Mouse (Mus musculus): ENCODE results near the gene Htra3. TPM values are rescaled to one million over a fixed set of nuclear protein-coding genes. Genes with fewer than 3 reads are reported as not detected.

Gene Htra3
- polyA plus RNA-seq, 1 experiment from 2014 or later: 4.7 TPM

GRCm38 (mm10) chr5:35610381-35610780 lies 69.2 kb downstream of the Htra3 start:
- H3K4me3 ChIP-seq (ENCODE audit: low read depth, low read length): no peak overlapping the region

GRCm38 (mm10) chr5:35609971-35610370 lies 69.6 kb downstream of the Htra3 start:
- ATAC-seq (ENCODE audit: low FRiP score) (peak; percentile 17; the same call in 1 of the 2 replicates), DNase-seq (ENCODE audit: low spot score) (no peak)
- H3K27ac ChIP-seq (ENCODE audit: low read depth, low read length): peak overlapping the region; percentile 39; the same call in 1 of the 2 replicates
- H3K36me3 ChIP-seq (ENCODE audit: control insufficient read depth, insufficient read depth, low read length): no peaks in the 10 kb centered on the region
- H3K27me3 ChIP-seq (ENCODE audit: control insufficient read depth, insufficient read depth, low read length): no peaks in the 10 kb centered on the region
- no peaks in the 10 kb centered on the region for H3K9me3 ChIP-seq (ENCODE audit: control insufficient read depth, low read length)
- no peak overlapping the region for H3K4me2 ChIP-seq (replicated peaks; ENCODE audit: low read depth, low read length)
- WGBS: 61% methylated on average over 2 of the region's 2 CpGs
- H3K9ac ChIP-seq (ENCODE audit: low read depth, low read length): no peak overlapping the region
- H3K4me3 ChIP-seq (ENCODE audit: low read depth, low read length): no peak overlapping the region
- H3K4me1 ChIP-seq (replicated peaks; ENCODE audit: control insufficient read depth, insufficient read depth, low read length): peaks cover 12% of the 10 kb centered on the region; the same call in 1 of the 2 replicates

More at GRCm38 (mm10) chr5:35610381-35610780, 69.2 kb downstream of the Htra3 start:
- Histone ChIP-seq H3K27me3 (ENCODE audit: control insufficient read depth, insufficient read depth, low read length) (no peaks in the 10 kb centered on the region), H3K4me2 (replicated peaks; ENCODE audit: low read depth, low read length) (no peak overlapping the region), H3K36me3 (ENCODE audit: control insufficient read depth, insufficient read depth, low read length) (no peaks in the 10 kb centered on the region), H3K27ac (ENCODE audit: low read depth, low read length) (no peak overlapping the region), H3K9me3 (ENCODE audit: control insufficient read depth, low read length) (no peaks in the 10 kb centered on the region), H3K4me1 (replicated peaks; ENCODE audit: control insufficient read depth, insufficient read depth, low read length) (peaks cover 12% of the 10 kb centered on the region; the same call in 1 of the 2 replicates), H3K9ac (ENCODE audit: low read depth, low read length) (no peak overlapping the region)
- 93% methylated on average over 7 of the region's 7 CpGs for WGBS
- DNase-seq (ENCODE audit: low spot score) (no peak), ATAC-seq (ENCODE audit: low FRiP score) (no peak)

DNA sequence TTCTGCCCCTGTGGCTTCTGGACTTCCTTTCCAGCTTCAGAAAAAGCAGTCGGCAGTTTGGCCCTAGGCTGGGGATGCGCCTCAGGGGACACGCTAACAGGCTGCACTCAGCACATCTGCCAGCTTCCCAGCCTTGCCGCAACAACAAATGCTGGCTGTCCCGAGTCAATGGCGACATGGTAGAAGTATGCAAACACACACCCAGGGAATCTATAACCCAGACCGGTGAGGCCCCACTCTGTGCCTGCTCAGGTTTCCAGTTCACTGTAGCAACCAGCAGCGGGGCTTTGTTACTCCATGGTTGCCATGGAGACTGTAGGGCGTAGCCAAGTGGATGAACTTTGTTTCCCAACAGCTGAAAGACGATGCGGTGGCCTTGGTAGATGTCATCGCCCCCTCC lies 70.2 kb downstream of the Htra3 start:
- peak overlapping the region; percentile 39; the same call in 1 of the 2 replicates for H3K27ac ChIP-seq (ENCODE audit: low read depth, low read length)

DNA sequence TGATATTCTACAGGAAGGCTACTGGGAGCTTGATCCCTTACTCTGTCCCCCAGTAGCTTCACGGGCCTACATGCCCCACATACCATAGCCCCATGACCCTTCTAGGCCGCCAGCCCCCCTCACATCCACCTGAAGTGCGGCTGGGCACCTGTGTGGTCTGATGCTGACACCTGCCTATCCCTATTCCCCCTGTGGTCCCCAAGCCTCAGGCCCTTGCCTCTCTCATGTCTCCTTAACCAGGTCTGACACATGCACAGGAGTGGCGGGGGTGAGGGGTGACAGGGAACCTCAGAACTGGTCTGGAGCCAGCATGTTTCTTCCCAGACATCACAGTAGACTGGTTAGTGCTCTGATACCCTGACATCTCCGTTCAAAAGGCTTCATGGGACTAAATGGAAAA lies 71.0 kb downstream of the Htra3 start:
- 0 out of 2 replicates have a peak overlapping the region, but pooled peaks have one; percentile 25 for H3K27ac ChIP-seq (ENCODE audit: low read depth, low read length)
- WGBS: 78% methylated on average over 5 of the region's 5 CpGs
- peaks cover 12% of the 10 kb centered on the region; the same call in 1 of the 2 replicates for H3K4me1 ChIP-seq (replicated peaks; ENCODE audit: control insufficient read depth, insufficient read depth, low read length)
- H3K9me3 ChIP-seq (ENCODE audit: control insufficient read depth, low read length): no peaks in the 10 kb centered on the region
- no peaks in the 10 kb centered on the region for H3K36me3 ChIP-seq (ENCODE audit: control insufficient read depth, insufficient read depth, low read length)
- ATAC-seq (ENCODE audit: low FRiP score) (no peak), DNase-seq (ENCODE audit: low spot score) (no peak)
- no peak overlapping the region for H3K4me3 ChIP-seq (ENCODE audit: low read depth, low read length)
- no peaks in the 10 kb centered on the region for H3K27me3 ChIP-seq (ENCODE audit: control insufficient read depth, insufficient read depth, low read length)
- no peak overlapping the region for H3K9ac ChIP-seq (ENCODE audit: low read depth, low read length)
- H3K4me2 ChIP-seq (replicated peaks; ENCODE audit: low read depth, low read length): no peak overlapping the region

More for the DNA sequence above, 70.2 kb downstream of the Htra3 start:
- no peaks in the 10 kb centered on the region for H3K9me3 ChIP-seq (ENCODE audit: control insufficient read depth, low read length)
- H3K36me3 ChIP-seq (ENCODE audit: control insufficient read depth, insufficient read depth, low read length): no peaks in the 10 kb centered on the region
- WGBS: 6% methylated on average over 12 of the region's 12 CpGs
- no peak overlapping the region for H3K9ac ChIP-seq (ENCODE audit: low read depth, low read length)
- ATAC-seq (ENCODE audit: low FRiP score) (peak; percentile 79), DNase-seq (ENCODE audit: low spot score) (peak; percentile 76)
- no peaks in the 10 kb centered on the region for H3K27me3 ChIP-seq (ENCODE audit: control insufficient read depth, insufficient read depth, low read length)
- peaks cover 12% of the 10 kb centered on the region; the same call in 1 of the 2 replicates for H3K4me1 ChIP-seq (replicated peaks; ENCODE audit: control insufficient read depth, insufficient read depth, low read length)
- no peak overlapping the region for H3K4me3 ChIP-seq (ENCODE audit: low read depth, low read length)
- no peak overlapping the region for H3K4me2 ChIP-seq (replicated peaks; ENCODE audit: low read depth, low read length)

DNA sequence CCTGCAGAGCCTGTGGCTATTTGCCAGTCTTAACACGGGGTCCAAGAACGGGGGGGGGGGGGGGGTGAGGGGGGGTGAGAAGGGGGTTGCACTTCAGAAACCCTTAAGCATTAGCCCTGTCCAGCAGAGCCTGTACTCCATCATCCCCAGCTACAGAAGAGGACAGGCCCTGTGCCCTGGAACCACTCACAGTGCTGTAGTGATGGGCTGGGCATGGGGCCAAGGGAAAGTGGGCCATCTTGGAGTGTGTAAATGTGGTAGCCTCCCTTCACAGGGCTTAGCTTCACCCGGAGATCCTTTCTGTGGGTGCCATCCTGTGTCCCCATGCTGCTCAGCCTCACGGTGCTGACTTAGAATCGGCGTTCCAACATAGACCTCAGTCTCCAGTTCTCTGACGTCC lies 71.8 kb downstream of the Htra3 start:
- H3K36me3 ChIP-seq (ENCODE audit: control insufficient read depth, insufficient read depth, low read length): no peaks in the 10 kb centered on the region
- H3K4me2 ChIP-seq (replicated peaks; ENCODE audit: low read depth, low read length): no peak overlapping the region
- no peak overlapping the region for H3K9ac ChIP-seq (ENCODE audit: low read depth, low read length)
- H3K27me3 ChIP-seq (ENCODE audit: control insufficient read depth, insufficient read depth, low read length): no peaks in the 10 kb centered on the region
- H3K27ac ChIP-seq (ENCODE audit: low read depth, low read length): no peak overlapping the region
- no peaks in the 10 kb centered on the region for H3K9me3 ChIP-seq (ENCODE audit: control insufficient read depth, low read length)
- DNase-seq (ENCODE audit: low spot score): no peak
- peaks cover 12% of the 10 kb centered on the region; the same call in 1 of the 2 replicates for H3K4me1 ChIP-seq (replicated peaks; ENCODE audit: control insufficient read depth, insufficient read depth, low read length)
- H3K4me3 ChIP-seq (ENCODE audit: low read depth, low read length): no peak overlapping the region
- 94% methylated on average over 6 of the region's 7 CpGs for WGBS
- ATAC-seq (ENCODE audit: low FRiP score): no peak

- H3K27me3 ChIP-seq (ENCODE audit: control insufficient read depth, insufficient read depth, low read length): no peaks in the 10 kb centered on the region
- no peak overlapping the region for H3K9ac ChIP-seq (ENCODE audit: low read depth, low read length)
- DNase-seq (ENCODE audit: low spot score) (no peak), ATAC-seq (ENCODE audit: low FRiP score) (no peak)
- peaks cover 12% of the 10 kb centered on the region; the same call in 1 of the 2 replicates for H3K4me1 ChIP-seq (replicated peaks; ENCODE audit: control insufficient read depth, insufficient read depth, low read length)
- no peak overlapping the region for H3K4me3 ChIP-seq (ENCODE audit: low read depth, low read length)
- H3K27ac ChIP-seq (ENCODE audit: low read depth, low read length): no peak overlapping the region
- H3K36me3 ChIP-seq (ENCODE audit: control insufficient read depth, insufficient read depth, low read length): no peaks in the 10 kb centered on the region
- WGBS: 85% methylated on average over 7 of the region's 7 CpGs
- H3K4me2 ChIP-seq (replicated peaks; ENCODE audit: low read depth, low read length): no peak overlapping the region
- no peaks in the 10 kb centered on the region for H3K9me3 ChIP-seq (ENCODE audit: control insufficient read depth, low read length)
Observed at GRCm38 (mm10) chr5:35606800-35607199, 72.8 kb downstream of the Htra3 start.

GRCm38 (mm10) chr5:35605355-35605754 lies 74.2 kb downstream of the Htra3 start:
- H3K9me3 ChIP-seq (ENCODE audit: control insufficient read depth, low read length): no peaks in the 10 kb centered on the region

More at GRCm38 (mm10) chr5:35605355-35605754, 74.2 kb downstream of the Htra3 start:
- Histone ChIP-seq H3K4me1 (replicated peaks; ENCODE audit: control insufficient read depth, insufficient read depth, low read length) (peaks cover 12% of the 10 kb centered on the region; the same call in 1 of the 2 replicates), H3K27ac (ENCODE audit: low read depth, low read length) (no peak overlapping the region), H3K4me2 (replicated peaks; ENCODE audit: low read depth, low read length) (no peak overlapping the region), H3K27me3 (ENCODE audit: control insufficient read depth, insufficient read depth, low read length) (no peaks in the 10 kb centered on the region), H3K4me3 (ENCODE audit: low read depth, low read length) (no peak overlapping the region), H3K36me3 (ENCODE audit: control insufficient read depth, insufficient read depth, low read length) (no peaks in the 10 kb centered on the region), H3K9ac (ENCODE audit: low read depth, low read length) (no peak overlapping the region)
- ATAC-seq (ENCODE audit: low FRiP score) (no peak), DNase-seq (ENCODE audit: low spot score) (no peak)
- 83% methylated on average over 7 of the region's 7 CpGs for WGBS

Other genes with a start within 250 kb of the Htra3 start
- 5.3 and 6.4 TPM in 2 replicates for gene Cpz, start 154.1 kb downstream of the Htra3 start, polyA plus RNA-seq (2014; fragmentation: Nextera tagmentation; extraction: Ambion mirVana)
- 7.8 and 9.3 TPM in 2 replicates for gene Trmt44, start 104.7 kb downstream of the Htra3 start, polyA plus RNA-seq (2014; fragmentation: Nextera tagmentation; extraction: Ambion mirVana)
- gene Acox3, start 96.7 kb downstream of the Htra3 start, polyA plus RNA-seq (2014; fragmentation: Nextera tagmentation; extraction: Ambion mirVana): 14.7 and 15.1 TPM in 2 replicates
- gene Sh3tc1, start 60.2 kb upstream of the Htra3 start, polyA plus RNA-seq (2014; fragmentation: Nextera tagmentation; extraction: Ambion mirVana): 1.5 and 2.4 TPM in 2 replicates
- 0.60 and 0.82 TPM in 2 replicates for gene Ablim2, start 78.1 kb upstream of the Htra3 start, polyA plus RNA-seq (2014; fragmentation: Nextera tagmentation; extraction: Ambion mirVana)
- 55.7 and 58.2 TPM in 2 replicates for gene Afap1, start 213.5 kb upstream of the Htra3 start, polyA plus RNA-seq (2014; fragmentation: Nextera tagmentation; extraction: Ambion mirVana)

All from hindbrain, embryonic 11.5 days (tissue).